23 mouse cellular contexts compared by ENCODE assay signal in the genomic region with DNA sequence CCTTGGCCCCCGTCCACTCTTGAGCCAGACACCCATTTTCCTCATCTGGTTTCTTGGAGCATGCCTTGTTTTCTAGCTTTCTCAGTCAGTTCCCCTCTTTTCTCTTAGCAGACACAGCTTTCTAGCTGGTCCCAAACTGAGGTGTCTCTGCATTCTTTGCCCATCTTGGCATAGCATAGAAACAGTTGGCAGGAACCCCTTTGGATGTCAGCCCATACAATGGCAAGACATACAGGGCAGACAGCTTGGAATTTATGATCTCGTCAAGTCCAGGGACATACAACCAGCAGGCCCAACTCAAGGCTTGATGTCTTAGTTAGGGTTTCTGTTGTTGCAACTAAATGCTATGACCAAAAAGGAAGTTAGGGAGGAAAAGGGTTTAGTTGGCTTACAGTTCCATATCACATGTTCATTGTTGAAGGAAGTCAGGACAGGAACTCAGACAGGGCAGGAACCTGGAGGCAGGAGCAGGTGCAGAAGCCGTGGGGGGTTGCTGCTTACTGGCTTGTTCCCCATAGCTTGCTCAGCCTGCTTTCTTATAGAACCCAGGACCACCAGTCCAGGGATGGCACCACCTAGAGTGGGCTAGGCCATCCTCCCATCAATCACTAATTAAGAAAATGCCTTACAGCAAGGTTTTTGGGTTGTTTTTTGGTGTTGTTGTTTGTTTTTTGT. TPM values are rescaled to one million over a fixed set of nuclear protein-coding genes. Genes with fewer than 3 reads are reported as not detected.
DNase-seq lines count a peak whose midpoint lies in the region; ATAC-seq and TF ChIP-seq lines count a peak whose summit lies in the region.
"Had no signal": no experiment of that assay in that cellular context is flagged by ENCODE, and none has a peak within 500 bp of the region (broad histone marks: within the 10 kb centered on the region; RNA-seq: fewer than 3 reads in every experiment).

No protein-coding gene starts in this region.

- WGBS in hindbrain, postnatal 0 days, result 78% methylated on average over 3 of the region's 3 CpGs
- 85% methylated on average over 3 of the region's 3 CpGs for WGBS in hindbrain, embryonic 12.5 days
- WGBS in liver, embryonic 11.5 days, result 81% methylated on average over 3 of the region's 3 CpGs

- no peaks in the 10 kb centered on the region for H3K27me3 ChIP-seq in hindbrain, postnatal 0 days (ENCODE audit: insufficient read depth, low read length)
- H3K27me3 ChIP-seq in hindbrain, embryonic 12.5 days, result no peaks in the 10 kb centered on the region
- no peaks in the 10 kb centered on the region for H3K27me3 ChIP-seq in liver, embryonic 11.5 days (replicated peaks; ENCODE audit: control insufficient read depth, insufficient read depth, low read length)
- H3K27me3 ChIP-seq: heart, embryonic 15.5 days; hindbrain, embryonic 15.5 days; intestine, embryonic 15.5 days; limb, embryonic 15.5 days; liver, embryonic 15.5 days; lung, embryonic 15.5 days; midbrain, embryonic 15.5 days had no signal

- no peaks in the 10 kb centered on the region for H3K9me3 ChIP-seq in hindbrain, postnatal 0 days (ENCODE audit: low read length)
- H3K9me3 ChIP-seq in hindbrain, embryonic 12.5 days (replicated peaks), result no peaks in the 10 kb centered on the region
- H3K9me3 ChIP-seq in liver, embryonic 11.5 days (ENCODE audit: control insufficient read depth, low read length), result no peaks in the 10 kb centered on the region
- H3K9me3 ChIP-seq: heart, embryonic 15.5 days; hindbrain, embryonic 15.5 days; intestine, embryonic 15.5 days; limb, embryonic 15.5 days; liver, embryonic 15.5 days; lung, embryonic 15.5 days; midbrain, embryonic 15.5 days had no signal

- no peak overlapping the region for H3K4me2 ChIP-seq in hindbrain, postnatal 0 days (ENCODE audit: low read depth, low read length)
- H3K4me2 ChIP-seq in hindbrain, embryonic 12.5 days (replicated peaks), result no peak overlapping the region
- no peak overlapping the region for H3K4me2 ChIP-seq in liver, embryonic 11.5 days
- H3K4me2 ChIP-seq: heart, embryonic 15.5 days; hindbrain, embryonic 15.5 days; intestine, embryonic 15.5 days; limb, embryonic 15.5 days; liver, embryonic 15.5 days; lung, embryonic 15.5 days; midbrain, embryonic 15.5 days had no signal

- peaks cover 9% of the 10 kb centered on the region; the same call in 1 of the 2 replicates for H3K4me1 ChIP-seq in hindbrain, postnatal 0 days (ENCODE audit: insufficient read depth, low read length)
- H3K4me1 ChIP-seq in hindbrain, embryonic 12.5 days, result peaks cover 13% of the 10 kb centered on the region
- H3K4me1 ChIP-seq in bone marrow macrophage, adult 2 months (ENCODE audit: control insufficient read depth, insufficient read depth, low read length), result peaks cover 26% of the 10 kb centered on the region
- 0 out of 2 replicates have a peak, but pooled peaks cover 4% of the 10 kb centered on the region for H3K4me1 ChIP-seq in liver, embryonic 11.5 days (replicated peaks; ENCODE audit: control insufficient read depth, insufficient read depth, low read length)
- H3K4me1 ChIP-seq: heart, embryonic 15.5 days; limb, embryonic 15.5 days; liver, embryonic 15.5 days; lung, embryonic 15.5 days had no signal

- ATAC-seq in hindbrain, postnatal 0 days, result no peak
- ATAC-seq in hindbrain, embryonic 12.5 days (ENCODE audit: low FRiP score), result no peak
- no peak for ATAC-seq in liver, embryonic 11.5 days (replicated peaks; ENCODE audit: low FRiP score)
- ATAC-seq: forebrain, postnatal 0 days; intestine, embryonic 15.5 days; midbrain, embryonic 15.5 days had no signal

- TF ChIP-seq POLR2A in bone marrow macrophage, adult 2 months (IDR thresholded peaks at IDR 0.05; ENCODE audit: borderline replicate concordance, low read depth, low read length), result no peak

- no peak for TF ChIP-seq CTCF in hindbrain, postnatal 0 days (IDR thresholded peaks at IDR 0.05; ENCODE audit: low read depth)
- TF ChIP-seq CTCF in bone marrow macrophage, adult 2 months (IDR thresholded peaks at IDR 0.05; ENCODE audit: low read depth, low read length), result no peak

- no peak overlapping the region for H3K27ac ChIP-seq in hindbrain, postnatal 0 days
- no peak overlapping the region for H3K27ac ChIP-seq in hindbrain, embryonic 12.5 days
- peak overlapping the region; percentile 66 for H3K27ac ChIP-seq in bone marrow macrophage, adult 2 months (ENCODE audit: insufficient read depth, low read depth, low read length)
- H3K27ac ChIP-seq in liver, embryonic 11.5 days (ENCODE audit: low read depth, low read length), result no peak overlapping the region
- H3K27ac ChIP-seq: heart, embryonic 15.5 days; hindbrain, embryonic 15.5 days; intestine, embryonic 15.5 days; left cerebral cortex, adult 2 months; limb, embryonic 15.5 days; liver, embryonic 15.5 days; lung, embryonic 15.5 days; macrophage; midbrain, embryonic 15.5 days had no signal

- no peak overlapping the region for H3K9ac ChIP-seq in hindbrain, postnatal 0 days (replicated peaks; ENCODE audit: low read length)
- no peak overlapping the region for H3K9ac ChIP-seq in hindbrain, embryonic 12.5 days
- no peak overlapping the region for H3K9ac ChIP-seq in liver, embryonic 11.5 days (ENCODE audit: low read depth, low read length)
- H3K9ac ChIP-seq: forebrain, postnatal 0 days; heart, embryonic 15.5 days; hindbrain, embryonic 15.5 days; intestine, embryonic 15.5 days; limb, embryonic 15.5 days; liver, embryonic 15.5 days; lung, embryonic 15.5 days; midbrain, embryonic 15.5 days had no signal

- peak; percentile 43 for DNase-seq in hindbrain, postnatal 0 days (ENCODE audit: low spot score)
- peak; percentile 26 for DNase-seq in cerebellum, adult 8-10 months
- DNase-seq in cerebellum, postnatal 36 days, result peak; percentile 43 to 56
- DNase-seq in liver, embryonic 11.5 days (ENCODE audit: low spot score), result no peak
- DNase-seq in kidney, postnatal 4 days, result no peak
- no peak for DNase-seq in embryo, embryonic 9.5 days (ENCODE audit: extremely low spot score)
- DNase-seq: adrenal gland, postnatal 14 days; forebrain, postnatal 0 days; heart, postnatal 36 days; kidney, adult 8-10 months; kidney, postnatal 10 days; thymus, postnatal 36 days had no signal

- no peaks in the 10 kb centered on the region for H3K36me3 ChIP-seq in hindbrain, postnatal 0 days (ENCODE audit: insufficient read depth, low read length)
- no peaks in the 10 kb centered on the region for H3K36me3 ChIP-seq in hindbrain, embryonic 12.5 days
- no peaks in the 10 kb centered on the region for H3K36me3 ChIP-seq in liver, embryonic 11.5 days (ENCODE audit: control insufficient read depth, insufficient read depth, low read length)
- H3K36me3 ChIP-seq: heart, embryonic 15.5 days; hindbrain, embryonic 15.5 days; intestine, embryonic 15.5 days; limb, embryonic 15.5 days; liver, embryonic 15.5 days; lung, embryonic 15.5 days; midbrain, embryonic 15.5 days had no signal

- H3K4me3 ChIP-seq in hindbrain, postnatal 0 days (ENCODE audit: low read length), result no peak overlapping the region
- no peak overlapping the region for H3K4me3 ChIP-seq in hindbrain, embryonic 12.5 days
- H3K4me3 ChIP-seq in bone marrow macrophage, adult 2 months (ENCODE audit: insufficient read depth, low read length), result no peak overlapping the region
- H3K4me3 ChIP-seq in liver, embryonic 11.5 days (ENCODE audit: low read depth, low read length), result no peak overlapping the region
- H3K4me3 ChIP-seq: heart, embryonic 15.5 days; hindbrain, embryonic 15.5 days; intestine, embryonic 15.5 days; left cerebral cortex, adult 2 months; limb, embryonic 15.5 days; liver, embryonic 15.5 days; lung, embryonic 15.5 days; midbrain, embryonic 15.5 days had no signal

RNA-seq across cellular contexts. Expression of a gene that starts 27.4 kb away (rescaled TPM):
- total RNA-seq in hindbrain, postnatal 0 days (2014; rRNA removed), result 65.6 and 73.2 TPM in 2 replicates
- polyA plus RNA-seq in hindbrain, postnatal 0 days (2015; fragmentation: Nextera tagmentation; extraction: Ambion mirVana), result 20.7 and 23.3 TPM in 2 replicates
- 42.0 and 45.9 TPM in 2 replicates for polyA plus RNA-seq in hindbrain, embryonic 12.5 days (2016; fragmentation: Nextera tagmentation; extraction: Ambion mirVana)
- polyA plus RNA-seq in bone marrow macrophage, adult 2 months (2012; ENCODE audit: insufficient read depth, insufficient read length, missing spikeins), result 3.5 and 4.0 TPM in 2 replicates
- polyA plus RNA-seq in liver, embryonic 11.5 days (2014; fragmentation: Nextera tagmentation; extraction: Ambion mirVana), result 6.4 and 7.6 TPM in 2 replicates

Comparison
In these comparisons a context has a peak if more than half of its experiments do, and no peak if none do; other contexts are left out.
1. DNase-seq: peak in hindbrain, postnatal 0 days (single experiment), cerebellum, adult 8-10 months (single experiment) and cerebellum, postnatal 36 days (2 of 2); none in liver, embryonic 11.5 days (single experiment), kidney, postnatal 4 days (0 of 2) and embryo, embryonic 9.5 days (single experiment).